Mouse (Mus musculus) lung, postnatal 10 days (tissue): ENCODE data around the gene Atp1a4.
A peak's percentile ranks its signal among the peaks of the same experiment; 100 is the strongest.

Experiments used
- DNase-seq: peaks from one replicate; pipeline ENCODE4 v3.0.0; 2021

The Atp1a4 gene

DNA sequence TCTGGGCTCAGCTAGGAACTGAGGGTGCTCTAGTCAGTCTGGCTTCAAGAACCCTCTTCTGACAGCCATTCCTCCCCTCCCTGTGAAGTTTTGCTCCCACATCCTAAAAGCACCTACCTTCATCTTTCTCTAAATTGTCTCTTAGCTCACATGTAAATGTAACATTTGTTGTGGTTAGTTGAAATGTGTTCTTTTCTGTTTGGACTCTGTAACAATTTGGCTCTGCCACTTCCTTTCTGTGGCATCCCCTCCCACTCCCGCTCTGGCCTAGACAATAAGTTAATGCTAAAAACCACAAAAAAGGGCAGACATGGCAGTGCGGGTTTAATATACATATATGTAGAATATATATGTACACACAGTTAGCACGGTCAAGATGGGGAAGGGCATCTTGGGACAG is 61.1 kb downstream of the Atp1a4 start:
- DNase-seq, result no peak

DNA sequence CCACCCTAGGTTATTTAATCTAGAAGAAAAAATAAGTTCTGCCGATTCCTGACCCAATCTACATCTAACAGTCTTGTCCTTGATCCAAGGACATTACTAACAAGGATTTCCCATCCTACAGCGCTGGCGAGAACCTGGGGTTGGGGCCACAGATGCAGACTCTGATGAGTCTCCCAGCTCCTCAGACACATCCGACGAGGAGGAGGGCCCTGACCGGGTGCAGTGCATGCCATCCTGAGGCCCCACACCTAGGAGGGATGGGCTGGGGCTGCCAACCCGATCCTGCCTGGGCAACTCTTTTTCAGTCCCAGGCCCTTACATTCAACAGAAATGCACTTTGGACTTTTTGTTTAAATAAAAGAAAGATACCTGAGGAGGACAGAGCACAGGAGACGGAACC is 63.8 kb downstream of the Atp1a4 start:
- DNase-seq, result no peak

DNA sequence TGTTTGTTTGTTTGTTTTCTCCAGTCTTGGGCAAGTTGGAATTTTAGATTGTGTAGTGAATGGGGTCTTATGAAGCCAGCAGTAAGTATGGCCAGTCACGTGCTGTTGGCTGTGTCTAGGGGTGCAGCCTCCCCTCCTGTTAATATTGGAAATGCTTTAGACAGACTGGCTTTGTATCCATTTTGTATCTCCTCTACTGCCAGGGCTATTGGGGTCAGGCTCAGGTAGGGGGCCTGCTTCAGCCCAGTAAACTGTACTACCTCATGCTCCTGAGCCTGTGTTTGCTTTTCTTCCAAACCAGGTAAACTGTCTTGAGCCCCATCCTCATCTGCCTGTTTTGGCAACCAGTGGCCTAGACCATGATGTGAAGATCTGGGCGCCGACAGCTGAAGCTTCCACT is 66.0 kb downstream of the Atp1a4 start:
- DNase-seq, result no peak

DNA sequence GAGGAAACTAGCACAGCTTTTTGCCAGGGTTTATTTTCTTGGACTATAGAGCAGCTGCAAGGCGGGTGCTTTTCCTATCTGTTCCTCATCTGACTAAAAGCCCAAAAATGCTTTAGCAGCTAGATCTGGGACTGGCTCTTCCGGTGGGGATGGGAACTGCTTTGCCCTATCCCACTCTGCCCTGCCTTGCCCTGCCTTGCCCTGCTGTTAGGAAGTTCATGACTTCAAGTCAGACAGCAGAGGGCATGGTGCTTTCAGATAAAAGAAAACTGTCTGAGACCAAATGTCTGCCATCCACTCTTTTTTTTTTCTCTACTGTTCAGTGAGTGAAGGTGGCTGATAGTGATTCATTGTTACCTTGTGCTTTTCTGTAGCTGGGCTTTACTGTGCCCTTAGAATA is 66.6 kb downstream of the Atp1a4 start:
- DNase-seq, result no peak

DNA sequence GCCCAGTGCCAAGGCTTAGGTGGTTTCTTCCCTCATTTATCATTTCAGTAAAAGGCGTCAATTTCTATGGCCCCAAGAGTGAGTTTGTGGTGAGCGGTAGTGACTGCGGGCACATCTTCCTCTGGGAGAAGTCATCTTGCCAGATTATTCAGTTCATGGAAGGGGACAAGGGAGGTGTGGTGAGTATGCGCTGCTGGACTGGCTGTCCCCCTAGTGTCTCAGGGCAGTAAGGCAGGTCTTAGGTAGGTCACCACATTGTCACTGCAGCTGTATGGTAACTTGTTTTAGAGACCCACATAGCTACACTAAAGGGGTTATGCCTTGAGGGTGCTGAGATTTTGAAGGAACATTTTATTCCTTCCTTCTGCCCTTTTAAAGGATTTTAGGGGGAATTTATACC is 69.3 kb downstream of the Atp1a4 start:
- peak; percentile 53 for DNase-seq

DNA sequence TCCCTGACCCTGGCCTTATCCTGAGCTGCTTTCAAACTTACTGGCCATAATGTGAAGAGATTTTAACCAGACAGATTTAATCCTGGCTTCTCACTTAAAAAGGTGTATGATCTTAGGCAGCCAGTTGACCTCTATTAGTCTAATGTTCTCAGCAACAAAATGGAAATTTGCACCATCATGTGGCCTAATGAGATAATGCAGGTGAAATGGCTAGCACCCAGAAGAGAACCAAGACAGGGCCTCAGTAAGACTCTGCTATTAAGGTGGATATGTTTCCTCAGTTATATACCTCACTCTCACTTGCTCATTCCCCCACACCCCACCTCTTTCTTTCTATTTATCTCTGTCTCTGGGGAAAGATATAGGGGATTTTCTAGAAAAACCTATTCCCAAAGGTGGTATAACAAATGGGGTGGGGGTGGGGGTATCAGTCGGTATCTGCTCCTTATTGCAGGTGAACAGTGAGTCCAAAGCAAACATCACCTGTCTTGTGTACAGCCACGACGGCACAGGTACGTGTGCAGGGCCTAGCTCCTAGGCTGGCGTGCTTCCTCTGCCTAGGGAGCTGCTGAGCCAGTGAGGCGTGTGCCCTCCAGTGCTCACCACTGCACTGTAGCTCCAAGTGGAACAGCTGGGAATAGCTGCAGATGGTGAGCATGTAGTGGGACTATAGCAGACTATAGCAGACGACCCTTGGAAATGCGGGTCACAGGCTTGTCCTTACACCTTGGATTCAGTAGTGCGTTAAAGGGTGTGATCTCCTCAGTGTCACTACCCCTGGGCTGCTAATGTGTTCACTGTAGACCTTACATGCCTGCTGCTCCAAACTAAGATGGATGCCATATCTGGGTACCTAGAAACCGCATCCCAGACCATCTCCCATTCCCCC is 71.6 kb downstream of the Atp1a4 start:
- no peak for DNase-seq

DNA sequence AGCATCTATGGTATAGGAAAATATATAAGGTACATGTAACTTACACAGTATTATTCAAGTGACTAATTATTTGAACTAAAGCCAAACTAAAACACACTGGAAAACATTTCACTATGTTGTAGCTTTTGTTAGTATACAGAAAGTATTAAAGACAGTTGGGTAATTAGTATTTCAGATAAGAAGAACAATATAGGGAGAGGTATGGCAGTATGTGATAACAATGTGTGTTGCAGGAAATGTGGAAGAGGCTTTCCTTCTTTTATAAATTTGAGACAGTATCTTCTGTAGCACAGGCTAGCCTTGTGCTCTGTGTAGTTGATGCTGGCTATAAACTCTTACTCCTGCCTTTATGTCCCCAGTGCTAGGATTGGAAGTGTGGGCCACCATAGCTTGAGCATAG is 74.3 kb downstream of the Atp1a4 start:
- no peak for DNase-seq

DNA sequence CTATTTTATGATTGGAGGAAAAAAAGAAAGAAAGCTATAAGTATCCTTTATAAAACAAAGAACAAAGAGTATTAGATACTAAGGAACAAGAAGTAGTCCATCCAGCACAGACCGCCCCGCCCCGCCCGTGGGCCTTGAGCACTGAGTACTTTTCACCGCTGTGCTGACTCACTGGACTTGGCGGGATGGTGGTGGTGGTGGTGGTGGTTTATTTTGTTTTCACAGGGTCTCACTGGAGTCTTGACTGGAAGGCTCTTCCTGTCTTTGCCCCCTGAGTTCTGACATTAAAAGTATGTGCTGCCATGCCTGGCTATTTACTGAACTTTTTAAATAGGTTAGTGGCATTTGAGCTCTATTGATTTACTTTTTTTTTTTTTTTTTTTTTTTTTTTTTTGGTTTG is 75.2 kb downstream of the Atp1a4 start:
- no peak for DNase-seq

DNA sequence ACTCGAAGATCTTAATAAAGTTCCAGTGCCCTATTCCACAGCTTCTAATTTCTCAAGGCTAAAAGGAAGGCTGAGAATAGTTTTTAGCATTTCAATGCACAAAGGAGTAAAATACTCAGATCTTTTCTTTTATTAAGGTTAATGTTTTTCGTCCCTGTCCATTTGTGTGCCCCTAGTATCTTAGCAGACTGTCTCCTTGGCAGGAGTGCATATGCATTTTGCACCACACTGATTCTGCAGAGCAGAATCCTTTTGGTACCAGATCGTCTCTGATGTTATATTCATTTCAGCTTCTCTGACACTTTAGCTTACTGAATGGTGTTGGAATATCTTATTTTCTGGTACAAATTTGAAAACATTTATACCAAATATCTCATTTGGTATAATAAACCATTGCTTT is 76.4 kb downstream of the Atp1a4 start:
- no peak for DNase-seq

DNA sequence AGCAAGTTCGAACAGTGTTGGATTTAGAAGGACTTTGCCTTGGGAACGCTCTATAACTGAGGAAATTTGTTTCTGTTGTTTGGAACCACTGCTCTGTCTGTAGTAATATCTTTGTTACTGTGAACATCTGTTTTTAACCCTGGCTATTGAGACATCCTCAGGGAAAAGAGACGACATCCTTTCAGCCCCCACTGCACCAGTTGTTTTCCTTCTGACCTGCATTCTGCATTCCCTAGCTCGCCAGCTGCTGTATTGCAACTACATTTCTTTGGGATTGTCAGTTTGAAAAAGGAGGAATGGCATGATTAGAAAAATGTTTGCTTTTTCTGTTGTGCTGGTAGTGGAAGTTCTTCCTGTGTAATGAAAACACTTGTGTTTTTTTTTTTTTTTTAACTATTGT is 77.3 kb downstream of the Atp1a4 start:
- no peak for DNase-seq

DNA sequence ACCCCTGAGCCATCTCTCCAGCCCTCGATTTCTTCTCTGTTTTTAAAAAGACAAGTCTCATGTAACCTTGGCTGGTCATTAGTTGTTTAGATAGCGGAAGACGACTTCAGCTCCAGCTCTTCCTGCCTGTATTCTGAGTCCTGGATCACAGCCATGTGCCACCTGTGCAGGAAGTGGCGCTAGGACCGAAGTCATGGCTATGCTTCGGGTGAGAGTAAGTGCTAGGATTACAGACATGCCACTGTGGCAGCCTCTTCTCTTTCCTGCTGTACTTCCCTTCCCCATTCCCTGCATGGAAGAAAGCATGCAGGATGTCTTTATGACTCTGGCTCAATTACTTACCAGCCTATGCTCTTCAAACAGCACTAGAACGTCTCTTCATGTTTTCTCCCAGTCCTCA is 79.1 kb downstream of the Atp1a4 start:
- DNase-seq, result no peak

DNA sequence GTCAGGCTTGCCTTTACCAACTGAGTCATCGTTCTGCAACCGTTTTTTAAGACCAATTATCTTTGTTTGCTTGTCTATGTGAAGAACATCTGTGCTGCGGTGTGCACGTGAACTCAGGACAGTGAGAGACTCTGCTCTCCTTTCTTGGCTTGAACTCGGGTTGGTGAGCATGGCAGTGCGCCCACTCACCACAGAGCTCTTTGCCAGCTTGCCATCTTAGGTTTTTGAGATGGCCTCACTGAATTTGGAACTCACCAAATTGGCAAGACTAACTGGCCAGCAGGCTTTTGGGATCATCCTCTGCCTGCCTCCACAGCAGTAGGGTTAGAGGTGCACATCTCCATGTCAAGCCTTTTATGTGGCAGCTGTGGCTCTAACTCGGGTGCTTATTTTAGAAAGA is 80.4 kb downstream of the Atp1a4 start:
- DNase-seq, result no peak
